Mouse (Mus musculus) CH12.LX (cell line): ENCODE measurements at regions not wholly inside any gene's neighbourhood (a gene's known extent, or its start where the extent isn't known, plus 50 kb on each side); places are given as distances from the start of the nearest gene placed in this dataset.

Experiments used
- DNase-seq: peaks from one replicate; pipeline ENCODE4 v3.0.0-alpha.2; 2013; ENCODE audit errors: extremely low read depth
- H3K27ac ChIP-seq: 2 replicates; pipeline ENCODE4 v1.5.1; 2012; ENCODE audit warnings: low read depth, mild to moderate bottlenecking, control low read depth, moderate library complexity; ENCODE audit not compliant: insufficient read depth
- H3K27me3 ChIP-seq: replicated peaks from 2 replicates; pipeline ENCODE3; 2012; ENCODE audit warnings: inconsistent platforms
- H3K36me3 ChIP-seq, 2 experiments: replicated peaks in 1 of 2; 2 replicates each; pipeline versions ENCODE3 to v1.6.1; 2012; ENCODE audit warnings: inconsistent platforms in 1 of 2, low read length in 1 of 2, mild to moderate bottlenecking in 1 of 2, mixed read lengths in 1 of 2, moderate library complexity in 1 of 2; ENCODE audit not compliant: control insufficient read depth in 1 of 2, insufficient read depth in 1 of 2
- H3K4me1 ChIP-seq, 2 experiments: 2 replicates each; pipeline ENCODE4 v1.6.1; 2012; ENCODE audit warnings: inconsistent platforms in 1 of 2, moderate library complexity in 1 of 2; ENCODE audit not compliant: insufficient read depth in 2 of 2, control insufficient read depth in 1 of 2
- H3K4me2 ChIP-seq: 2 replicates; pipeline ENCODE4 v1.6.1; 2012; ENCODE audit warnings: low read depth, mild to moderate bottlenecking, control low read depth; ENCODE audit not compliant: poor library complexity, insufficient read depth, severe bottlenecking
- H3K4me3 ChIP-seq, 3 experiments: fragments of 150-350 bp in 1 of 3; sonication (generic) in 1 of 3; replicated peaks in 1 of 3; 2 replicates each; pipeline versions ENCODE3 to v1.5.1; 2011 to 2012; ENCODE audit warnings: low read depth in 2 of 3, low read length in 2 of 3, mild to moderate bottlenecking in 2 of 3, moderate library complexity in 2 of 3, control low read depth in 1 of 3, improper control_type of control experiment in 1 of 3, inconsistent platforms in 1 of 3, mixed read lengths in 1 of 3; ENCODE audit not compliant: poor library complexity in 1 of 3
- H3K79me2 ChIP-seq: replicated peaks from 2 replicates; pipeline ENCODE4 v1.6.1; 2012; ENCODE audit warnings: mild to moderate bottlenecking, moderate library complexity; ENCODE audit not compliant: control insufficient read depth, poor library complexity, insufficient read depth, severe bottlenecking; ENCODE audit errors: extremely low read depth
- H3K9ac ChIP-seq: 2 replicates; pipeline ENCODE4 v1.6.1; 2012; ENCODE audit warnings: low read depth, mild to moderate bottlenecking, control low read depth, moderate library complexity; ENCODE audit not compliant: insufficient read depth
- H3K9me3 ChIP-seq: replicated peaks from 2 replicates; pipeline ENCODE3; 2012; ENCODE audit warnings: low read length, inconsistent platforms, mixed read lengths
- BHLHE40 ChIP-seq: IDR thresholded peaks from 2 replicates; pipeline ENCODE4 v1.6.1; 2011; ENCODE audit warnings: mild to moderate bottlenecking, low read depth, low read length, improper control_type of control experiment
- CHD2 ChIP-seq: IDR thresholded peaks from 2 replicates; pipeline ENCODE4 v1.6.1; 2011; ENCODE audit warnings: low read length, improper control_type of control experiment
- CTCF ChIP-seq, 2 experiments: IDR thresholded peaks in 1 of 2; conservative IDR thresholded peaks in 1 of 2; 2 replicates each; pipeline ENCODE4 v1.5.1; 2011 to 2012; ENCODE audit warnings: low read depth in 2 of 2, low read length in 2 of 2, improper control_type of control experiment in 1 of 2, inconsistent platforms in 1 of 2, mild to moderate bottlenecking in 1 of 2, moderate library complexity in 1 of 2
- E2F4 ChIP-seq: IDR thresholded peaks from 2 replicates; pipeline ENCODE4 v1.6.1; 2011; ENCODE audit warnings: low read depth, low read length, improper control_type of control experiment; ENCODE audit not compliant: insufficient replicate concordance
- ELF1 ChIP-seq: IDR thresholded peaks from 2 replicates; pipeline ENCODE4 v1.6.1; 2014; ENCODE audit warnings: low read depth, mild to moderate bottlenecking, inconsistent platforms, low read length, improper control_type of control experiment
- ETS1 ChIP-seq: conservative IDR thresholded peaks from 2 replicates; pipeline ENCODE4 v1.6.1; 2012; ENCODE audit warnings: low read depth, mild to moderate bottlenecking, inconsistent platforms, low read length, improper control_type of control experiment, moderate library complexity
- GABPA ChIP-seq: IDR thresholded peaks from 2 replicates; pipeline ENCODE4 v1.6.1; 2012; ENCODE audit warnings: low read depth, low read length, improper control_type of control experiment, inconsistent platforms; ENCODE audit not compliant: insufficient replicate concordance
- HCFC1 ChIP-seq: IDR thresholded peaks from 2 replicates; pipeline ENCODE4 v1.6.1; 2012; ENCODE audit warnings: low read depth, mild to moderate bottlenecking, inconsistent platforms, low read length, improper control_type of control experiment
- IRF4 ChIP-seq: IDR thresholded peaks from 2 replicates; pipeline ENCODE4 v1.6.1; 2014; ENCODE audit warnings: low read depth, mild to moderate bottlenecking, inconsistent platforms, low read length, improper control_type of control experiment
- JUND ChIP-seq: conservative IDR thresholded peaks from 2 replicates; pipeline ENCODE4 v1.6.1; 2011; ENCODE audit warnings: low read depth, low read length, improper control_type of control experiment
- MEF2A ChIP-seq: IDR thresholded peaks from 2 replicates; pipeline ENCODE4 v1.6.1; 2014; ENCODE audit warnings: low read depth, mild to moderate bottlenecking, inconsistent platforms, low read length, improper control_type of control experiment, borderline replicate concordance
- MXI1 ChIP-seq: IDR thresholded peaks from 2 replicates; pipeline ENCODE4 v1.6.1; 2011; ENCODE audit warnings: mild to moderate bottlenecking, low read depth, low read length, improper control_type of control experiment
- MYC ChIP-seq: IDR thresholded peaks from 2 replicates; pipeline ENCODE4 v1.6.1; 2011; ENCODE audit warnings: low read depth, mild to moderate bottlenecking, improper control_type of control experiment, low read length
- NELFE ChIP-seq: IDR thresholded peaks from 2 replicates; pipeline ENCODE4 v1.6.1; 2011; ENCODE audit warnings: low read depth, low read length, improper control_type of control experiment
- PAX5 ChIP-seq: IDR thresholded peaks from 2 replicates; pipeline ENCODE4 v1.6.1; 2012; ENCODE audit warnings: low read length, inconsistent platforms, mixed read lengths
- POLR2A ChIP-seq: IDR thresholded peaks from 2 replicates; pipeline ENCODE4 v1.6.1; 2011; ENCODE audit warnings: low read depth, mild to moderate bottlenecking, improper control_type of control experiment, low read length
- POLR2AphosphoS2 ChIP-seq: IDR thresholded peaks from 2 replicates; pipeline ENCODE4 v1.6.1; 2011; ENCODE audit warnings: low read depth, low read length, improper control_type of control experiment
- SIN3A ChIP-seq: IDR thresholded peaks from 2 replicates; pipeline ENCODE4 v1.6.1; 2012; ENCODE audit warnings: low read length, improper control_type of control experiment, inconsistent platforms
- SMC3 ChIP-seq: IDR thresholded peaks from 2 replicates; pipeline ENCODE4 v1.6.1; 2011; ENCODE audit warnings: low read depth, low read length, improper control_type of control experiment
- TBP ChIP-seq: conservative IDR thresholded peaks from 2 replicates; pipeline ENCODE4 v1.6.1; 2011; ENCODE audit warnings: low read depth, low read length, improper control_type of control experiment
- TCF12 ChIP-seq: IDR thresholded peaks from 2 replicates; pipeline ENCODE4 v1.6.1; 2014; ENCODE audit warnings: low read depth, mild to moderate bottlenecking, inconsistent platforms, low read length, improper control_type of control experiment
- UBTF ChIP-seq: IDR thresholded peaks from 2 replicates; pipeline ENCODE4 v1.6.1; 2012; ENCODE audit warnings: low read depth, mild to moderate bottlenecking, inconsistent platforms, low read length, improper control_type of control experiment, moderate library complexity
- USF1 ChIP-seq: IDR thresholded peaks from 2 replicates; pipeline ENCODE4 v1.6.1; 2014; ENCODE audit warnings: low read depth, mild to moderate bottlenecking, inconsistent platforms, low read length, improper control_type of control experiment
- ZC3H11A ChIP-seq: IDR thresholded peaks from 2 replicates; pipeline ENCODE4 v1.6.1; 2012; ENCODE audit warnings: low read depth, mild to moderate bottlenecking, inconsistent platforms, low read length, improper control_type of control experiment
- ZKSCAN1 ChIP-seq: IDR thresholded peaks from 2 replicates; pipeline ENCODE4 v1.6.1; 2012; ENCODE audit warnings: low read depth, inconsistent platforms, low read length, improper control_type of control experiment, borderline replicate concordance
- ZNF384 ChIP-seq: IDR thresholded peaks from 2 replicates; pipeline ENCODE4 v1.6.1; 2012; ENCODE audit warnings: low read depth, low read length, improper control_type of control experiment, inconsistent platforms
- dilution Hi-C: fragments of 300-500 bp; cut with MboI; formaldehyde crosslinking; loops from 2 replicates; pipeline ENCODE4 v1.14.3; 2020; ENCODE audit warnings: low sequenced_read_pairs; ENCODE audit not compliant: extremely low pct_unique_long_range_greater_than_20kb, extremely low pct_ligation_motif_present
- in situ Hi-C: fragments of 300-500 bp; cut with MboI; formaldehyde crosslinking; loops from 3 replicates; pipeline ENCODE4 v1.14.3; 2019; ENCODE audit warnings: low sequenced_read_pairs, low pct_ligation_motif_present, low pct_unique_long_range_greater_than_20kb, mixed read lengths

- Histone ChIP-seq H3K27ac (no peak overlapping the region), H3K4me1 (no peaks in the 10 kb centered on the region), H3K27me3 (no peaks in the 10 kb centered on the region), H3K79me2 (no peaks in the 10 kb centered on the region), H3K36me3 (no peaks in the 10 kb centered on the region), H3K4me2 (no peak overlapping the region), H3K4me3 (no peak overlapping the region), H3K9ac (no peak overlapping the region), H3K9me3 (no peaks in the 10 kb centered on the region)
- TF ChIP-seq ZC3H11A (no peak), CTCF (conservative IDR thresholded peaks at IDR 0.05 in 1 of 2, IDR thresholded peaks at IDR 0.05 in 1 of 2; ENCODE audit: low read depth in 2 of 2, low read length in 2 of 2) (no peak), TCF12 (no peak), E2F4 (no peak), MXI1 (no peak), HCFC1 (no peak), PAX5 (no peak), UBTF (no peak), POLR2A (no peak), USF1 (no peak), ELF1 (no peak), ZNF384 (no peak), IRF4 (no peak), POLR2AphosphoS2 (no peak), MEF2A (no peak)
- dilution Hi-C loops, result no loop called here
- in situ Hi-C loops, result no loop called here
- no peak for DNase-seq
These were observed 185.5 kb upstream of the Cblb start for GRCm38 (mm10) chr16:51845539-51845938.

DNA sequence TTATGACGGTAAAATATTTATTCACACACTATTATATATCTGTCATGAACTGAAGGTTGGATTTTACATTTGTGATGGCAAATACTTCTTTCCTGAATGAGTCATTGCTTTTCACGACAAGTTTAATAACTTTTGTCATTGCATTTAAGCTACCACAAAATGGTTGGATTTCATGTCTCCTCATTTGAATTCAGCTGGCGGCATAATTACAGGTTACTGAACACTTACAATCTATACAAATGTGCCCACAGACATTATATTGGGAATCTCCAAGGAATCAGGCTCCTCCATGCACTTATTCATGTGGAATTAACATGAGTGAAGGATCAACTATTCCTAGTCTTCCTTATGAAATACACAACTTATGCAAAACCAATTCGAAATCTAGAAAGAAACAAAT is 150.3 kb upstream of the Cblb start:
- Histone ChIP-seq H3K4me3 (no peak overlapping the region), H3K27ac (no peak overlapping the region), H3K79me2 (no peaks in the 10 kb centered on the region), H3K9me3 (no peaks in the 10 kb centered on the region), H3K4me1 (0 out of 4 replicates have a peak, but pooled peaks cover 0 to 3% of the 10 kb centered on the region in 2 experiments), H3K4me2 (no peak overlapping the region), H3K9ac (no peak overlapping the region), H3K36me3 (no peaks in the 10 kb centered on the region), H3K27me3 (no peaks in the 10 kb centered on the region)
- dilution Hi-C loops, result no loop called here
- in situ Hi-C loops, result no loop called here
- no peak for DNase-seq
- TF ChIP-seq ZKSCAN1 (no peak), GABPA (no peak), SIN3A (no peak), NELFE (no peak), ZC3H11A (no peak), TBP (no peak), JUND (no peak), CHD2 (no peak), ZNF384 (no peak), E2F4 (no peak), SMC3 (no peak), BHLHE40 (no peak), MYC (no peak), ETS1 (no peak), HCFC1 (no peak)
